Mouse (Mus musculus): Measurements from ENCODE around the gene Arhgef26. TPM values are rescaled to one million over a fixed set of nuclear protein-coding genes. Genes with fewer than 3 reads are reported as not detected.

Arhgef26 gene
- polyA plus RNA-seq, 1 experiment = 14.2 TPM

DNA sequence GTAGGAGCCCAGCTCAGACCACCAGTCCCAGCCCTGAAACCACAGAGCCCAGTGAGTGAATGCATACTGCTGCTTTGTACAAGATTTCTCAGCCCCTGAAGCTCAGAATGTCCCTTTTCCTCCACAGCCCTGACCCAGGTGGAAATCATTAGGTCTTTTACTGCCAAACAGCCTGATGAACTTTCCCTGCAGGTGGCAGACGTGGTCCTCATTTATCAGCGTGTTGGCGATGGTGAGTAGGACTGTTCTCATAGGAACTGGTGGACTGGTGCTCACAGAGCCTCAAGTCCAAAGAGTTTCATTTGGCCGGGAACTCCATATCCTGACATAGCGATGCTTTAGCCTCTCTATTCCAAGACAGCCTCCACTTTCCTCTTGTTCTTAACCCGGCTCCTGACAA is 121.3 kb downstream of the Arhgef26 start:
- TF ChIP-seq POLR2A (IDR thresholded peaks at IDR 0.05; ENCODE audit: low read depth, low read length) (no peak), CTCF (IDR thresholded peaks at IDR 0.05; ENCODE audit: extremely low read depth, insufficient read length, insufficient replicate concordance, low read depth, low read length) (no peak)
- H3K4me3 ChIP-seq (ENCODE audit: low read depth, low read length) = no peak overlapping the region
- peak overlapping the region; percentile 58; the same call in 1 of the 2 replicates for H3K27ac ChIP-seq (ENCODE audit: insufficient read depth, low read depth, low read length)
- peaks cover 23% of the 10 kb centered on the region for H3K36me3 ChIP-seq (ENCODE audit: control insufficient read depth, insufficient read depth, low read length)
- H3K27me3 ChIP-seq (ENCODE audit: control insufficient read depth, insufficient read depth, low read length) = no peaks in the 10 kb centered on the region
- H3K4me1 ChIP-seq (ENCODE audit: control insufficient read depth, insufficient read depth, insufficient read length, low read length) = peaks cover 17% of the 10 kb centered on the region; the same call in 1 of the 2 replicates
- 78% methylated on average over 6 of the region's 6 CpGs for WGBS

DNA sequence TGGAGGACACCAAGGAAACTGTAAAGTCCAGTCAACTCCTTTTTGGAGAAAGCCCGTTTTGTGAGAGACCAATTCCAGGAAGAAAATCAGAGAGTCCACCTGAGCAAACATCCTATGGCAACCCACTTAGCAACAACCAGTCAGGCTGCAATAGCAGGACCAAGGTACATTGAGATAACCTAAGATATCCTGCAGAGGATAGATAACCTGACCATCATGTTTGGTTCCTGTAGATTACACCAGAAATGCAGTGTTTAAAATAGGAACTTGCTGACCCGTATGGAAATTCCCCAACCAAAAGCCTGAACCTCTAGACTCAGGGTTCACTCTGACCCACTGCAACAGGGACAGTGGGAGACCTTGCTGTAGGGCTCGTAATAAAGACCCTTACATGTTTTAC is 126.1 kb downstream of the Arhgef26 start:
- Histone ChIP-seq H3K4me1 (ENCODE audit: control insufficient read depth, insufficient read depth, insufficient read length, low read length) (peaks cover 6% of the 10 kb centered on the region; the same call in 1 of the 2 replicates), H3K27me3 (ENCODE audit: control insufficient read depth, insufficient read depth, low read length) (no peaks in the 10 kb centered on the region), H3K4me3 (ENCODE audit: low read depth, low read length) (no peak overlapping the region), H3K27ac (ENCODE audit: insufficient read depth, low read depth, low read length) (peak overlapping the region; percentile 53; the same call in 1 of the 2 replicates), H3K36me3 (ENCODE audit: control insufficient read depth, insufficient read depth, low read length) (peaks cover 40% of the 10 kb centered on the region)
- TF ChIP-seq POLR2A (IDR thresholded peaks at IDR 0.05; ENCODE audit: low read depth, low read length) (no peak), CTCF (IDR thresholded peaks at IDR 0.05; ENCODE audit: extremely low read depth, insufficient read length, insufficient replicate concordance, low read depth, low read length) (no peak)
- 45% methylated on average over 3 of the region's 3 CpGs for WGBS

DNA sequence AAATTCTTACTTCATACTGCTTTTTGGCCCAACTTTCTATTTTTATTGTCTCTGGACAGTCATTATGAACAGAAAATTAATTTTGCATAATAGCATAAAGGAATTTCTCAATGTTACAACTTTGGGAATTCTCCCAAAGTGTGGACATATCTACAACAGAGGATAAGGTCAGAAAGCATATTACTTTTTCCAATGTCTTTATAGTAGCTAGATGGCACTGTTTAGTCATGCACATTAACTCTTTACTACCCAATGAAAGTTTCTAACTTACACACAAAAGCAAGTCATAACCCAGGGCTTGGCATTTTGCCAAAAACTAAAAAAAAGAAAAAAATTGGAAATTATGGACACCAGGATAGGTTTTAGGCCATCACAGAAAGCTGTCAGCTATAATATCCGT is 132.0 kb downstream of the Arhgef26 start:
- Histone ChIP-seq H3K36me3 (ENCODE audit: control insufficient read depth, insufficient read depth, low read length) (peaks cover 49% of the 10 kb centered on the region), H3K4me1 (ENCODE audit: control insufficient read depth, insufficient read depth, insufficient read length, low read length) (no peaks in the 10 kb centered on the region), H3K4me3 (ENCODE audit: low read depth, low read length) (no peak overlapping the region), H3K27ac (ENCODE audit: insufficient read depth, low read depth, low read length) (no peak overlapping the region), H3K27me3 (ENCODE audit: control insufficient read depth, insufficient read depth, low read length) (no peaks in the 10 kb centered on the region)
- WGBS = 92% methylated on average over 1 of the region's 1 CpGs
- TF ChIP-seq CTCF (IDR thresholded peaks at IDR 0.05; ENCODE audit: extremely low read depth, insufficient read length, insufficient replicate concordance, low read depth, low read length) = no peak

GRCm38 (mm10) chr3:62484340-62484739 is 146.2 kb downstream of the Arhgef26 start:
- TF ChIP-seq POLR2A (IDR thresholded peaks at IDR 0.05; ENCODE audit: low read depth, low read length) = no peak
- no peak for TF ChIP-seq CTCF (IDR thresholded peaks at IDR 0.05; ENCODE audit: extremely low read depth, insufficient read length, insufficient replicate concordance, low read depth, low read length)
- no peak overlapping the region for H3K27ac ChIP-seq (ENCODE audit: insufficient read depth, low read depth, low read length)
- H3K36me3 ChIP-seq (ENCODE audit: control insufficient read depth, insufficient read depth, low read length) = peaks cover 25% of the 10 kb centered on the region
- 66% methylated on average over 2 of the region's 2 CpGs for WGBS
- H3K27me3 ChIP-seq (ENCODE audit: control insufficient read depth, insufficient read depth, low read length) = no peaks in the 10 kb centered on the region
- H3K4me1 ChIP-seq (ENCODE audit: control insufficient read depth, insufficient read depth, insufficient read length, low read length) = no peaks in the 10 kb centered on the region
- no peak overlapping the region for H3K4me3 ChIP-seq (ENCODE audit: low read depth, low read length)

- peaks cover 42% of the 10 kb centered on the region for H3K36me3 ChIP-seq (ENCODE audit: control insufficient read depth, insufficient read depth, low read length)
- TF ChIP-seq CTCF (IDR thresholded peaks at IDR 0.05; ENCODE audit: extremely low read depth, insufficient read length, insufficient replicate concordance, low read depth, low read length) (no peak), POLR2A (IDR thresholded peaks at IDR 0.05; ENCODE audit: low read depth, low read length) (no peak)
- H3K27me3 ChIP-seq (ENCODE audit: control insufficient read depth, insufficient read depth, low read length) = no peaks in the 10 kb centered on the region
- H3K4me1 ChIP-seq (ENCODE audit: control insufficient read depth, insufficient read depth, insufficient read length, low read length) = no peaks in the 10 kb centered on the region
- H3K27ac ChIP-seq (ENCODE audit: insufficient read depth, low read depth, low read length) = no peak overlapping the region
- H3K4me3 ChIP-seq (ENCODE audit: low read depth, low read length) = no peak overlapping the region
- 50% methylated on average over 6 of the region's 6 CpGs for WGBS
These were observed 154.4 kb downstream of the Arhgef26 start for GRCm38 (mm10) chr3:62492568-62492967.

GRCm38 (mm10) chr3:62499327-62499726 is 161.2 kb downstream of the Arhgef26 start:
- no peak overlapping the region for H3K27ac ChIP-seq (ENCODE audit: insufficient read depth, low read depth, low read length)

DNA sequence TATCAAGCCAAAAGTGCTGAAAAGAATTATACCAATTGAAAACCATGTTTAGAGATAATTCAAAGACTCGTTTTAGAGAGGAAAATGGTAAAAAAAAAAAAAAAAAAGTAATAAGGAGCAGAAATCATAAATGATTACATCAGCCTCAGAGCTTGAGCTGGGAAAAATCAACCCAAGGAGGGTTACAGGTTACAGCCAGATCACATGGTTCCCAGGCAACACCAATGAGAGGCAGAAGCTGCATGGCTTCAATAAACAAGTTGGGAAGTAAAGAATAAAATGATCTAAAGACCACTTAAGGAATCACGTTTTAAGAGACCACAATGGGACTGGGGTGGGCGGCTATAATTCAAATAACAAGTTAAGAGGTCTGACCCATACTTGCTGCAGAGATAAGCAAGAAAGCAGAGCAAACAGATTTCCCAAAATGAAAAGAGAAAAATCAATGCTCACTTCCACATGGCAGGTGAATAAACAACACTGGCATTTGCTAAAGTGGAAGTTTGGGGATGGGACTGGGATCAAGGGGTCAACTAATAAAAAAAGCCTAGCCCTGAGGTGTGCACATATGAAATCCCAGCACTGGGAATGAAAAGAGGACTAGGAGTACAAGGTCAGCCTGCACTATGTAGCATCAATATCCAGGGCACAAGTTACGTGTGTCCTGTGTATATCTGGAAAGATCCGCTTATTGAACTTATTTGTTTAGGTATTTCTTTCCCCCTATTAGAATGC is 167.2 kb downstream of the Arhgef26 start:
- H3K4me3 ChIP-seq (ENCODE audit: low read depth, low read length) = no peak overlapping the region
- peaks cover 7% of the 10 kb centered on the region for H3K36me3 ChIP-seq (ENCODE audit: control insufficient read depth, insufficient read depth, low read length)
- WGBS = 61% methylated on average over 5 of the region's 5 CpGs
- H3K27ac ChIP-seq (ENCODE audit: insufficient read depth, low read depth, low read length) = no peak overlapping the region
- TF ChIP-seq POLR2A (IDR thresholded peaks at IDR 0.05; ENCODE audit: low read depth, low read length) = no peak
- no peak for TF ChIP-seq CTCF (IDR thresholded peaks at IDR 0.05; ENCODE audit: extremely low read depth, insufficient read length, insufficient replicate concordance, low read depth, low read length)
- H3K27me3 ChIP-seq (ENCODE audit: control insufficient read depth, insufficient read depth, low read length) = no peaks in the 10 kb centered on the region; the same call in 1 of the 2 replicates
- peaks cover 4% of the 10 kb centered on the region; the same call in 1 of the 2 replicates for H3K4me1 ChIP-seq (ENCODE audit: control insufficient read depth, insufficient read depth, insufficient read length, low read length)

More at GRCm38 (mm10) chr3:62499327-62499726, 161.2 kb downstream of the Arhgef26 start:
- Histone ChIP-seq H3K27me3 (ENCODE audit: control insufficient read depth, insufficient read depth, low read length) (no peaks in the 10 kb centered on the region), H3K4me1 (ENCODE audit: control insufficient read depth, insufficient read depth, insufficient read length, low read length) (no peaks in the 10 kb centered on the region), H3K4me3 (ENCODE audit: low read depth, low read length) (no peak overlapping the region), H3K36me3 (ENCODE audit: control insufficient read depth, insufficient read depth, low read length) (peaks cover 33% of the 10 kb centered on the region)
- TF ChIP-seq POLR2A (IDR thresholded peaks at IDR 0.05; ENCODE audit: low read depth, low read length) = no peak
- 71% methylated on average over 4 of the region's 4 CpGs for WGBS
